Mouse (Mus musculus): ENCODE data around the gene Dock1.

DNA sequence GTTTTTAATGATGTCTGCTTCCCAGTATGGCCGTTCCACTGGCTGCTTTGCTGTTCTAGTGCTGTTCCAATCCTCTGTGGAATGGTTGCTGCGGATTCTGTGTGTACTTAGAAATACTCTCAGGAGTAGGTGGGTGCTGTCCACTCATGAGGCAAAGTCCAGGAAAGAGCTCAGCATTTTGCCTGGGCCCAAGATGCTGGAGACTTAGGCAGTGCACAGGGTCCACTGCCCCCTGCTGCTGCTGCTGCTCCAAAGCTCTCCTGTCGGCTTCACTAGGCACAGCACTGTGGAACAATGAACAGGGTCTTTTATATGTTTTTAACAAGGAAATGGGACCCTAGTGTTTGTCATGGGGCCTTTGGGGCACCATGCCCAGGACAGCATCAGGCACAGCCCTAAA, 361.0 kb downstream of the Dock1 start:
- no peak for TF ChIP-seq GATA1 (IDR thresholded peaks at IDR 0.05; ENCODE audit: borderline replicate concordance, low read length)
- TF ChIP-seq FLI1 (IDR thresholded peaks at IDR 0.05; ENCODE audit: low read length) = no peak
